Mouse (Mus musculus): ENCODE measurements at regions not wholly inside any gene's neighbourhood (a gene's known extent, or its start where the extent isn't known, plus 50 kb on each side); places are given as distances from the start of the nearest gene placed in this dataset.

- DNase-seq (ENCODE audit: low spot score in 2 of 2) = no peak
These were observed 54.7 kb upstream of the Map3k7 start for GRCm38 (mm10) chr4:31909086-31909673.
